Mouse (Mus musculus) neural tube, embryonic 11.5 days (tissue): ENCODE measurements around the gene Akr1cl. TPM values are rescaled to one million over a fixed set of nuclear protein-coding genes. Genes with fewer than 3 reads are reported as not detected.

Experiments
- ATAC-seq: fragments of 200-750 bp; cut with Nextera tagmentation; 2 replicates; pipeline ENCODE4 v1.8.0; 2017; ENCODE audit warnings: moderate number of reproducible peaks, mild to moderate bottlenecking, moderate TSS enrichment, moderate library complexity; ENCODE audit not compliant: insufficient read depth, low FRiP score, low TSS enrichment
- DNase-seq: peaks from one replicate; pipeline ENCODE4 v3.0.0-alpha.2; 2015; ENCODE audit warnings: low spot score
- H3K27ac ChIP-seq: fragments of 300-500 bp; sonication (generic); 2 replicates; pipeline ENCODE4 v1.5.1; 2014; ENCODE audit warnings: low read depth, mild to moderate bottlenecking, low read length
- H3K27me3 ChIP-seq: fragments of 300-500 bp; sonication (generic); 2 replicates; pipeline ENCODE4 v1.6.1; 2014; ENCODE audit warnings: mild to moderate bottlenecking, low read length, mixed read lengths; ENCODE audit not compliant: control insufficient read depth, insufficient read depth
- H3K36me3 ChIP-seq: fragments of 300-500 bp; sonication (generic); 2 replicates; pipeline ENCODE4 v1.6.1; 2014; ENCODE audit warnings: mild to moderate bottlenecking, low read length, moderate library complexity, mixed read lengths; ENCODE audit not compliant: control insufficient read depth, insufficient read depth
- H3K4me1 ChIP-seq: fragments of 300-500 bp; sonication (generic); 2 replicates; pipeline ENCODE4 v1.6.1; 2014; ENCODE audit warnings: low read length, mixed read lengths; ENCODE audit not compliant: control insufficient read depth, insufficient read depth
- H3K4me2 ChIP-seq: fragments of 300-500 bp; sonication (generic); 2 replicates; pipeline ENCODE4 v1.6.1; 2014; ENCODE audit warnings: low read depth, mild to moderate bottlenecking, moderate library complexity
- H3K4me3 ChIP-seq: fragments of 300-500 bp; sonication (generic); 2 replicates; pipeline ENCODE4 v1.5.1; 2014; ENCODE audit warnings: low read depth, low read length
- H3K9ac ChIP-seq: fragments of 300-500 bp; sonication (generic); 2 replicates; pipeline ENCODE4 v1.6.1; 2014; ENCODE audit warnings: mild to moderate bottlenecking, low read length
- H3K9me3 ChIP-seq: fragments of 300-500 bp; sonication (generic); 2 replicates; pipeline ENCODE4 v1.6.1; 2016; ENCODE audit warnings: low read length; ENCODE audit not compliant: control insufficient read depth
- WGBS: fragments of 180-500 bp; shearing (Covaris S2); extraction: QIAGEN DNeasy Blood & Tissue Kit; methylation state at CpG from one replicate; pipeline ENCODE4 v1.1.7; 2014; 5-methylcytosine and 5-hydroxymethylcytosine counted together
- polyA plus RNA-seq: library from polyadenylated mRNA; unstranded; fragments of >200 nt; fragmentation: Nextera tagmentation; extraction: Ambion mirVana; gene quantifications from 2 replicates; pipeline ENCODE4 v1.2.1, GENCODE M21; 2014

Gene Akr1cl
- polyA plus RNA-seq, result 0.58 TPM in 1 of 2 replicates, not detected in the other

- no peak within 1 kb of the TSS for H3K9ac ChIP-seq
- H3K4me1 ChIP-seq, result no peaks in the 10 kb centered on the region
- DNase-seq (no peak), ATAC-seq (no peak)
- H3K27ac ChIP-seq, result no peak within 1 kb of the TSS
- H3K4me3 ChIP-seq, result no peak within 1 kb of the TSS
- H3K9me3 ChIP-seq, result no peaks in the 10 kb centered on the region
- no peaks in the 10 kb centered on the region for H3K36me3 ChIP-seq
- H3K27me3 ChIP-seq, result no peaks in the 10 kb centered on the region
- H3K4me2 ChIP-seq, result no peak within 1 kb of the TSS
Measured at GRCm38 (mm10) chr1:65032641-65033040, at the start of gene Akr1cl. Gene Akr1cl, minus strand, starts transcription at chr1:65032759.

GRCm38 (mm10) chr1:65082188-65082587 is 49.6 kb upstream of the Akr1cl start, which contains the start of gene Crygb:
Gene Crygb, minus strand, starts transcription at chr1:65082288.
- Histone ChIP-seq H3K36me3 (no peaks in the 10 kb centered on the region), H3K27me3 (no peaks in the 10 kb centered on the region), H3K4me1 (no peaks in the 10 kb centered on the region), H3K9ac (no peak within 1 kb of the TSS), H3K27ac (no peak within 1 kb of the TSS), H3K9me3 (no peaks in the 10 kb centered on the region), H3K4me3 (no peak within 1 kb of the TSS), H3K4me2 (no peak within 1 kb of the TSS)
- ATAC-seq (no peak), DNase-seq (no peak)
- 38% methylated on average over 7 of the region's 7 CpGs for WGBS

GRCm38 (mm10) chr1:65075607-65076006 is 43.0 kb upstream of the Akr1cl start:
- ATAC-seq (no peak), DNase-seq (no peak)
- H3K9ac ChIP-seq, result no peak overlapping the region
- no peak overlapping the region for H3K4me2 ChIP-seq
- no peak overlapping the region for H3K27ac ChIP-seq
- no peaks in the 10 kb centered on the region for H3K4me1 ChIP-seq
- H3K9me3 ChIP-seq, result no peaks in the 10 kb centered on the region
- no peaks in the 10 kb centered on the region for H3K27me3 ChIP-seq
- no peak overlapping the region for H3K4me3 ChIP-seq
- 39% methylated on average over 5 of the region's 5 CpGs for WGBS
- no peaks in the 10 kb centered on the region for H3K36me3 ChIP-seq

GRCm38 (mm10) chr1:65073589-65073988 is 41.0 kb upstream of the Akr1cl start, which contains the start of gene Crygc:
Gene Crygc, minus strand, starts transcription at chr1:65073689.
- H3K4me2 ChIP-seq, result no peak within 1 kb of the TSS

GRCm38 (mm10) chr1:65067842-65068241 is 35.3 kb upstream of the Akr1cl start:
- Histone ChIP-seq H3K9me3 (no peaks in the 10 kb centered on the region), H3K27ac (no peak overlapping the region), H3K4me2 (no peak overlapping the region), H3K9ac (no peak overlapping the region), H3K36me3 (no peaks in the 10 kb centered on the region), H3K4me3 (no peak overlapping the region), H3K27me3 (no peaks in the 10 kb centered on the region), H3K4me1 (no peaks in the 10 kb centered on the region)
- ATAC-seq (no peak), DNase-seq (no peak)

More at GRCm38 (mm10) chr1:65073589-65073988, 41.0 kb upstream of the Akr1cl start, which contains the start of gene Crygc:
- H3K9ac ChIP-seq, result no peak within 1 kb of the TSS
- no peak within 1 kb of the TSS for H3K4me3 ChIP-seq
- no peaks in the 10 kb centered on the region for H3K36me3 ChIP-seq
- H3K27me3 ChIP-seq, result no peaks in the 10 kb centered on the region
- 71% methylated on average over 6 of the region's 6 CpGs for WGBS
- DNase-seq (no peak), ATAC-seq (no peak)
- H3K4me1 ChIP-seq, result no peaks in the 10 kb centered on the region
- H3K9me3 ChIP-seq, result no peaks in the 10 kb centered on the region
- H3K27ac ChIP-seq, result no peak within 1 kb of the TSS

- 78% methylated on average over 15 of the region's 15 CpGs for WGBS
- no peaks in the 10 kb centered on the region for H3K36me3 ChIP-seq
Measured at GRCm38 (mm10) chr1:65064201-65064600, 31.6 kb upstream of the Akr1cl start.

GRCm38 (mm10) chr1:65063352-65063751 is 30.8 kb upstream of the Akr1cl start, which contains the start of gene Crygd:
Gene Crygd, minus strand, starts transcription at chr1:65063452.
- DNase-seq, result no peak
- WGBS, result 80% methylated on average over 8 of the region's 8 CpGs
- Histone ChIP-seq H3K4me1 (no peaks in the 10 kb centered on the region), H3K9me3 (no peaks in the 10 kb centered on the region), H3K4me2 (no peak within 1 kb of the TSS), H3K4me3 (no peak within 1 kb of the TSS), H3K9ac (no peak within 1 kb of the TSS), H3K36me3 (no peaks in the 10 kb centered on the region), H3K27me3 (no peaks in the 10 kb centered on the region), H3K27ac (no peak within 1 kb of the TSS)
- ATAC-seq, result no peak

More at GRCm38 (mm10) chr1:65064201-65064600, 31.6 kb upstream of the Akr1cl start:
- H3K9me3 ChIP-seq, result no peaks in the 10 kb centered on the region
- H3K27ac ChIP-seq, result no peak overlapping the region
- no peak overlapping the region for H3K4me2 ChIP-seq
- no peaks in the 10 kb centered on the region for H3K27me3 ChIP-seq
- no peak for DNase-seq
- ATAC-seq, result no peak
- H3K4me3 ChIP-seq, result no peak overlapping the region
- no peaks in the 10 kb centered on the region for H3K4me1 ChIP-seq
- no peak overlapping the region for H3K9ac ChIP-seq

- Histone ChIP-seq H3K27ac (no peak overlapping the region), H3K9me3 (no peaks in the 10 kb centered on the region)
- 39% methylated on average over 2 of the region's 2 CpGs for WGBS
Measured at GRCm38 (mm10) chr1:65052140-65052539, 19.6 kb upstream of the Akr1cl start.

GRCm38 (mm10) chr1:65051696-65052095 is 19.1 kb upstream of the Akr1cl start:
- H3K4me2 ChIP-seq, result no peak overlapping the region
- no peaks in the 10 kb centered on the region for H3K27me3 ChIP-seq
- no peaks in the 10 kb centered on the region for H3K36me3 ChIP-seq
- no peak overlapping the region for H3K27ac ChIP-seq
- DNase-seq (no peak), ATAC-seq (no peak)
- no peaks in the 10 kb centered on the region for H3K4me1 ChIP-seq
- WGBS, result 64% methylated on average over 7 of the region's 7 CpGs
- no peak overlapping the region for H3K4me3 ChIP-seq
- no peaks in the 10 kb centered on the region for H3K9me3 ChIP-seq
- no peak overlapping the region for H3K9ac ChIP-seq

More at GRCm38 (mm10) chr1:65052140-65052539, 19.6 kb upstream of the Akr1cl start:
- Histone ChIP-seq H3K27me3 (no peaks in the 10 kb centered on the region), H3K36me3 (no peaks in the 10 kb centered on the region), H3K4me3 (no peak overlapping the region), H3K4me1 (no peaks in the 10 kb centered on the region), H3K4me2 (no peak overlapping the region), H3K9ac (no peak overlapping the region)
- no peak for DNase-seq
- no peak for ATAC-seq
